Mouse (Mus musculus) heart, adult 2 months (tissue): Measurements from ENCODE around the gene Znrf4.

Experiments
- CTCF ChIP-seq: fragments of 200-600 bp; IDR thresholded peaks from 2 replicates; pipeline ENCODE4 v1.8.1; 2022; ENCODE audit warnings: antibody characterized with exemption, mild to moderate bottlenecking, moderate library complexity
- EP300 ChIP-seq: fragments of 200-500 bp; IDR thresholded peaks from 2 replicates; pipeline ENCODE4 v1.6.1; 2011; ENCODE audit warnings: low read depth, low read length, control low read depth; ENCODE audit not compliant: insufficient read depth
- POLR2A ChIP-seq: fragments of 200-500 bp; IDR thresholded peaks from 2 replicates; pipeline ENCODE4 v1.6.1; 2011; ENCODE audit warnings: mild to moderate bottlenecking, low read depth, low read length, control low read depth; ENCODE audit not compliant: insufficient read depth

DNA sequence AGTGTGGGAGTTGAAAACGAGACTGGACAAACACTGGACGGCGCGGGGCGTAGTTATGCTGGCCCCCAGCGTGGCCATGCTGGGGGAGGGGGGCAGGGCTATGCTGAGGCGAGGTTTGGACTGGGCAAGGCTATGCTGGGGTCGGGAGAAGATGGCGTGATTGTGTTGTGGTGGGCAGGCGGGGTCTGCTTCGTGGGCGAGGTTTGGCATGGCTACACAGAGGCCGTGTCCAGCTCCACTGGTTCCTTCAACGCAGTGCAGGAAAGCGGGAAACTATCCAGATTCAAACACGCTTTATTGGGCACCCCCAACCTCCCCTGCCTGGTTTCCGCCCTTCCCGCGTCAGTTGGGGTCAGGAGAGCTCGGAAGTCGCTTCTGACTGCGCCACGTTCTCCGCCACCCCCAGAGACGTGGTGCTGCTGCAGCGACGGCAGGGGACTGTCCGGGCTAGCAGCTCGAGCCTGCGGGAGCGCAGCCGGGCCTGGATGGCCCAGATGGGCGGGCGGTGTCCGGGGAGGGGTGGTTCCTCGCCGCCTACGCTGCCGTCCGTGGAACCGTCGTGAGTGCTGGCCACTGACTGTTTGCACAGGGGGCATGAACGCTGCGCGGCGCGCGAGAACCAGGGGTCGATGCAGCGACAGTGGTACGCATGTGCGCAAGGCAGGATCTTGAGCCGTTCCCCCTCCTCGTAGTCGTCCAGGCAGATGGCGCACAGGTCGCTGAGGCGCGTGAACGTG is 1.1 kb downstream of the Znrf4 start:
- no peak for TF ChIP-seq CTCF
- TF ChIP-seq POLR2A: no peak
- TF ChIP-seq EP300: no peak
